Mouse (Mus musculus): ENCODE results near the gene Sbno1. TPM values are rescaled to one million over a fixed set of nuclear protein-coding genes. Genes with fewer than 3 reads are reported as not detected.

Sbno1 gene
- polyA plus RNA-seq, 1 experiment from 2014 or later = 75.3 TPM

DNA sequence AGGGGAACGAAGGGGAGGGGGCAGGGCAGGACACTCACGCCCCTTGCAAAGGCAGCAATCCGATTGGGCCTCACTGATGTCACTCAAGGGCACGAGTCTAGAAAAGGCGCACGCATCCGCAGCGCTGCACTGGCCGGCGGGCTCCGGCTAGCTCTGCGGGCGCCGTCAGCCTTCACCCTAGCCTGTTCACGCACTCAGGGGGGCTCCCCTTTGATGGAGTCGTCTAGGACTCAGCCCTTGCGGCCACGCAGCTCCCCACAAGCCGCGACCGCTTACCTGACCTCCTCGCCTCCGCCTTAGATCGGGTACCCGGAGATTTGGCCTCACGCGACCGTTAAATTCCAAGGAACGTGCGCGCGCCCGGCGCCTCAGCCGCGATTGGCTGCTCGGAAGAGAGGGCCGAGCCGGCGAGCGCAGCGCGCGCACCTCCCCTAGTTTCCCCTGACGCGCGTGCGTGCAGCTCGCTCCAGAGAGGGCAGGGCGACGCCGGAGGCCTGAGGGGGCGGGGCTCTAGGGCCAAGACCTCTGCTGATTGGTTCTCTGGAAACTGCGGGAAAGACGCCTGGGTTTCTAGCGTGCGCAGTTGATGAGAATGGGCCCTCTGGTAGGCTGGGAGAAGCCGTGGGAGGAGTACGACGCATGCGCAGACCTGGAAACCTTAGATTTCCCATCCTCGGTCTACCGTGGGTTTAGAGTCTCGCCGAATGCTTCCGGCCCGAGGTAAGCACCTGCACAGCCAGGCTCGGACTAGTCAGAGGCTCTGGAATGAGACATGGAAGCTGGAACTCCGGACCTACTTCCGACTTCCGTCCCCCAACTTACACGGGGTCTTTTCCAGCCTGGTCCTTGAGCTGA lies 98.1 kb downstream of the Sbno1 start, which contains the start of the genes Mphosph9 and 2810006K23Rik:
Gene Mphosph9, minus strand, starts transcription at position 463 of the 855 bp plus-strand sequence.
Gene 2810006K23Rik, plus strand, starts transcription at position 580 of the 855 bp plus-strand sequence.
- H3K36me3 ChIP-seq = peaks cover 13% of the 10 kb centered on the region
- peak within 1 kb of the TSS; percentile 89 for H3K27ac ChIP-seq (ENCODE audit: poor library complexity, severe bottlenecking)
- peaks cover 14% of the 10 kb centered on the region for H3K4me1 ChIP-seq (replicated peaks)
- no peaks in the 10 kb centered on the region for H3K27me3 ChIP-seq (replicated peaks)
- peak within 1 kb of the TSS; percentile 77 for H3K9ac ChIP-seq
- peak within 1 kb of the TSS; percentile 75 for H3K4me2 ChIP-seq
- peak; percentile 98 for ATAC-seq (ENCODE audit: insufficient number of reproducible peaks, low FRiP score)
- peak within 1 kb of the TSS; percentile 56 for H3K4me3 ChIP-seq
- under 1% methylated on average over 72 of the region's 72 CpGs for WGBS
- no peaks in the 10 kb centered on the region for H3K9me3 ChIP-seq (replicated peaks)

GRCm38 (mm10) chr5:124326829-124327228 lies 99.0 kb downstream of the Sbno1 start:
- ATAC-seq (ENCODE audit: insufficient number of reproducible peaks, low FRiP score) = no peak
- peak overlapping the region; percentile 75 for H3K4me2 ChIP-seq
- H3K9me3 ChIP-seq (replicated peaks) = no peaks in the 10 kb centered on the region
- H3K36me3 ChIP-seq = peaks cover 21% of the 10 kb centered on the region
- peak overlapping the region; percentile 40 for H3K27ac ChIP-seq (ENCODE audit: poor library complexity, severe bottlenecking)
- peak overlapping the region; percentile 56 for H3K4me3 ChIP-seq
- WGBS = 2% methylated on average over 8 of the region's 8 CpGs
- no peaks in the 10 kb centered on the region for H3K27me3 ChIP-seq (replicated peaks)
- H3K9ac ChIP-seq = peak overlapping the region; percentile 73
- H3K4me1 ChIP-seq (replicated peaks) = peaks cover 14% of the 10 kb centered on the region

Small RNA genes within 50 kb of the gene (microRNA-seq; reads per million reads assigned to microRNA genes)
- gene Gm27486 = 0.71 reads per million

Other genes starting within 250 kb of the Sbno1 start
- gene Pitpnm2, start 176.2 kb downstream of the Sbno1 start, polyA plus RNA-seq (2016; fragmentation: Nextera tagmentation; extraction: Ambion mirVana) = 7.5 and 7.8 TPM in 2 replicates
- 13.4 and 14.8 TPM in 2 replicates for gene Mphosph9, start 98.0 kb downstream of the Sbno1 start, polyA plus RNA-seq (2016; fragmentation: Nextera tagmentation; extraction: Ambion mirVana)
- 18.2 and 19.4 TPM in 2 replicates for gene 2810006K23Rik, start 97.9 kb downstream of the Sbno1 start, polyA plus RNA-seq (2016; fragmentation: Nextera tagmentation; extraction: Ambion mirVana)
- gene Cdk2ap1, start 62.9 kb downstream of the Sbno1 start, polyA plus RNA-seq (2016; fragmentation: Nextera tagmentation; extraction: Ambion mirVana) = 61.2 and 69.9 TPM in 2 replicates
- 81.1 and 85.4 TPM in 2 replicates for gene Kmt5a, start 13.9 kb upstream of the Sbno1 start, polyA plus RNA-seq (2016; fragmentation: Nextera tagmentation; extraction: Ambion mirVana)
- gene Rilpl2, start 52.4 kb upstream of the Sbno1 start, polyA plus RNA-seq (2016; fragmentation: Nextera tagmentation; extraction: Ambion mirVana) = 13.5 and 13.6 TPM in 2 replicates
- gene Snrnp35, start 57.1 kb upstream of the Sbno1 start, polyA plus RNA-seq (2016; fragmentation: Nextera tagmentation; extraction: Ambion mirVana) = 23.9 and 24.0 TPM in 2 replicates
- 27.6 and 29.8 TPM in 2 replicates for gene Rilpl1, start 105.4 kb upstream of the Sbno1 start, polyA plus RNA-seq (2016; fragmentation: Nextera tagmentation; extraction: Ambion mirVana)
- gene Tmed2, start 114.7 kb upstream of the Sbno1 start, polyA plus RNA-seq (2016; fragmentation: Nextera tagmentation; extraction: Ambion mirVana) = 490 and 502 TPM in 2 replicates
- 8.5 and 8.6 TPM in 2 replicates for gene Ddx55, start 126.9 kb upstream of the Sbno1 start, polyA plus RNA-seq (2016; fragmentation: Nextera tagmentation; extraction: Ambion mirVana)
- 61.7 and 61.8 TPM in 2 replicates for gene Eif2b1, start 153.1 kb upstream of the Sbno1 start, polyA plus RNA-seq (2016; fragmentation: Nextera tagmentation; extraction: Ambion mirVana)
- gene Gtf2h3, start 153.1 kb upstream of the Sbno1 start, polyA plus RNA-seq (2016; fragmentation: Nextera tagmentation; extraction: Ambion mirVana) = 36.9 and 45.3 TPM in 2 replicates
- gene Atp6v0a2, start 202.6 kb upstream of the Sbno1 start, polyA plus RNA-seq (2016; fragmentation: Nextera tagmentation; extraction: Ambion mirVana) = 41.0 and 45.8 TPM in 2 replicates